Mouse (Mus musculus) urinary bladder, postnatal 14 days (tissue): ENCODE data around the gene Tcta.
A peak's percentile ranks its signal among the peaks of the same experiment; 100 is the strongest.
"Not testable (repeated sequence)": the region's sequence is repeated elsewhere in the genome, so short reads cannot be mapped to it uniquely, and the experiment has no call there.

Source experiments
- DNase-seq: peaks from one replicate; pipeline ENCODE4 v3.0.0; 2021; ENCODE audit warnings: low spot score

Gene Tcta

GRCm38 (mm10) chr9:108305629-108306520, at the start of gene Tcta, which contains the start of gene Rhoa:
Gene Tcta, minus strand, starts transcription at chr9:108306160.
Gene Rhoa, plus strand, starts transcription at chr9:108306129.
- peak; percentile 98 for DNase-seq

DNA sequence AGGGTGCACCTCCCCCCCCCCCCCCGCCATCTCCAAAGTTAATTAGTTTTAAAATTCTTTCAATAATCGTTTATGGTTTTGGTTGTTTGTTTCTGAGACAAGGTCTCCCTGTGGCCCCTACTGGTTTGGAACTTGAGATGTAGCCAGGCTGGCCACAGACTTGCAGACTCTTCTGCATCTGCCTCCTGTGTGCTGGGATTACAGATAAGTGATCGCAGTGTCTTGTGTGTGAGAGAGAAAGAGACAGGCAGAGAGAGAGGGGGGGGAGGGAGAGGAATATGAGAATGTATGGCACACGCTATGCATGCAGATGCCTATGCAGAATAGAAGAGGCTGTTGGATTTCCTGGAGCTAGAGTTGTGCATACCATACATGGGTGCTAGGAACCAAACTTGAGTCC, 43.8 kb upstream of the Tcta start:
- DNase-seq = no peak

- DNase-seq = no peak
Observed at GRCm38 (mm10) chr9:108348290-108348680, 42.3 kb upstream of the Tcta start.

DNA sequence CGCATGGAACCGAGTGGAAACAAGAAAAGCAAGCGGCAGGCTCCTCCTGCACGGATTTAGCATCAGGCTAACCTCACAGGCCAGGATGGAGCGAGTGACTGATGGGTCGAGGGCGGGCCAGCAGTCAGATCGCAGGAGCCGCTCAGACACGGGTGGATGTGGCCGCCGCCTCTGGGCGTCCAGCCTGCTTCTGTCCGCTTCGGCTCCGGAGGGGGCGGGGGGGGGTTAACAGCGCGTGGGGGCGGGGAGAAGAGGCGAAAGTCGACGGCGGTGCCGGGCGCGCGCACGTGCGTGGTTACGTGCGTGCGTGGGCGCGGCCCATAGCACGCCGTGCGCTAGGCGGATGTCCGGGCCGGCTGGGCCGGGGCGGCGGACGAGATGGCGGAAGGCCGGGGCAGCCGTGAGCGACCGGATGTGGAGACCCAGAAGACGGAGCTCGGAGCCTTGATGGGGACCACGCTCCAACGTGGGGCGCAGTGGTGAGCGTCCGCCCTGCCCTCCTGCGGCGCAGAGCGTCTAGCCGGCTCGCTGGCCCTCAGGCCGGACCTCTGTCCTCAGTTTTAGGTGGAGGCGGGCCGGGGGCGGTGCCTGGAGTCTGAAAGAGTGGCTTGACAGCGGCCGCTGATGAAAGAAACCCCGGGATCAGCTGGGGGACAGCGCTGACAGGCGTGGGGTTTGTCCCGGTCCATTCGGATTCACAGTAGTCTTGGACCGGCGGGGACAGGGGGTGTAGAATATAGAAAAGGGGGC, 41.8 kb upstream of the Tcta start, which contains the start of gene Usp4:
Gene Usp4 (plus strand): TSS at position 314 of the 750 bp plus-strand sequence.
- peak; percentile 88 for DNase-seq

DNA sequence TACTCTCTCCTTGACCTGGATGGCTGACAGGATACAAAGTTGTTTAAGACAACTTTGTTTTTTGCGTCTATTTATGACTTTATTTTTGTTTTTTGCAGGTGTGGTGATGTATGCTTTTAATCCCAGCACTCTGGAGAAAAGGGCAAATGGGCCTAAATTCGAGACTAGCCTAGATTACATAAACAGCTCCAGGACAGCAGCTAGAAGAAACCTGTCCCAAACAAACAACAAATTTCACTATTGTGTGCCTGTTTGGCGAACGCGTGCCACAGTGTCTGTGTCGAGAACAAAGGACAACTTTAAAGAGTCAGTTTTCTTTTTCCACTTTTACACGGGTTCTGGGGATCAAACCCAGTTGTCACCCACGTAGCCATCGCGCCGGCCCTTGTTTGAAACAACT, 41.1 kb upstream of the Tcta start:
- DNase-seq = no peak

DNA sequence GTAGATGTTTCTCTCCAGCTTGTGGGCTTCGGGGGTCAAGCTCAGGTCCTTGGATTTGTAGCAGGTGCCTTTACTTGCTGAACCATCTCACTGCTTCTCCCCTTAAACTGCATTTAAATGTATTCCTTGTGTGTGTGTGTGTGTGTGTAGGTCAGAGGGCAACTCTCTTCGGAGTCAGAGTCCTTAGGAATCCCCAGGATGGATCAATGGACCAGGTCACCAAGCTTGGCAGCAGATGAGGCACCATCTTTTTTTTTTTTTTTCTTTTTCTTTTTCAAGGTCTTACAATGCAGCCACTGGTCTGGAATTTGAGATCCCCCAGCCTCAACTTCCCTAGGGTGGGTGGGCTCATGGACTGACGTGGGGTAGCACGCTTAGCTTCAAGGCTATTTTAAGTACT, 38.5 kb upstream of the Tcta start:
- no peak for DNase-seq

GRCm38 (mm10) chr9:108343835-108344234, 37.9 kb upstream of the Tcta start:
- DNase-seq = no peak

GRCm38 (mm10) chr9:108343331-108343730, 37.4 kb upstream of the Tcta start:
- no peak for DNase-seq

GRCm38 (mm10) chr9:108342301-108342831, 36.4 kb upstream of the Tcta start:
- DNase-seq = no peak

DNA sequence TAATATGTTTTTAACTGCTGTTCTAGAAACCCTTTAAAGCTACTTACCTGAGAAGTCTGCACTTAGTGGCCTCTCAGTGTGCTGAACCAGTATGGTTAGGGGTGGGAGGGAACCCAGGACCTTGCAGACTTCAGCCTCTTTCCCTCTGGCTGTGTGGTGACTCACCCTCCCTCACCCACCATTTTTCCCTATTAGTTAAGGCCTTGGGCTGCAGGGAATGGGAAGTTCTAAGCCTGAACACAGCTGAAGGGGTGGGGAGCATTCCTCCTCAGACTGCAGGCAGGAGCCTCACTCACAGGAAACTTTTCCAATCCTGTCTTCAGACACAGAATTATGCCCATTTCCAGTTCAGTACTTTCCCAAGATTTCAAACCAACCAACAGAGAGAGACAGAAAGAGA, 35.8 kb upstream of the Tcta start:
- DNase-seq = peak; percentile 31

DNA sequence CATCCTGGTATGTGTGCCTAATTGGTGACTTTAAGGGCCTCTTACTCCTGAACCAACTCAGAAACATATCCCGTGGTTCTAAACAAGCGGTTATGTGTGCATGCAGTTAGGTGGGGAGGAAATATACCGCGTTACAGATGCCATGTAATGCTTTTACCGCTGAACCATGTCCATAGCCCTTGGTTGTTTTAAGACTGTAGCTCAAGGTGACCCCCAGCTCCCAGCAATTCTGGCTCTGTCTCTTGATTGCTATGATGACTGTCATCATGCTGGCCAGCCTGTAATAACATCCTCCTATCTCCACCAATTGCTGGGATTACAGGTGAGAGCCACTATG, 35.1 kb upstream of the Tcta start:
- DNase-seq = no peak

DNA sequence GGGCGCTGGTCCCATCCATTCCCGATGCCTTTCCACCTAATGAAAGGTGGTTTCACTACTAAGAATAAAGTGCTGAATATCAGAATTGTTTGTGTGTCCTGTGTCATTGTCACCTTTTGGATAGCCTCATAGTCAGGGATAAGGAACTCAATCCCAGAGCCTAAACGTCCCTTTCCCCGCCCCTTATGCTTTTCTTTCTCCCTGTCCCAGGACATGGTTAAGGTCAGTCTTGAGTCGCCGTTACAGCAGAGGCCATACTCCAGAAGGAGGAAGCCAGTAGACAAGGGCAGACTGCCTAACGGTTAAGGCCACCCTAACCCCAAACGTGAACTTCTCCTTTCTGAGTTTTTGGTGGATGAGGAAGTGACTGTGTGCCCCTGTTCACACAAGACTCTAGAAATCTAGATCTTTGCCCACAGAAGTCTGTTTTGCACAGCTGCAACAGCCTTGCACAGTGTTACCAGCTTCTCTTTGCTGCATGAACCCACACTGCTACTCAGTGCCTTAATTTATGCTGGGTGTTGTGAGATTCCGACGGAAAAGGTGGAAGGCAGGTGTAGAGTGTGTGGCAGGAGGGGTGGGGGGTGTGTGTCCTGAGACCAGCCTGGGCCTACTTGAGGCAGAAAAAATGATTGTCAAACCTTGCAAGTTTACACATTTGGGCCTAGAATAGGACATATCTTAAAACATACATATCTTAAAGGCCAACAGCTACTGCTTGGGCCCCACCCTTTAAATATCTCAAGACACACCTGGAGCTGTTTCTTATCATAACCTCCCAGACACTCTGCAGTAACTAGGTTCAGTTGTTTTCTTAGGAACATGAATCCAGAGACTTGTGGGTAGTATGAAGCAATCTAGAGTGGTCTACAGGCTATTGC, 34.5 kb upstream of the Tcta start:
- no peak for DNase-seq

DNA sequence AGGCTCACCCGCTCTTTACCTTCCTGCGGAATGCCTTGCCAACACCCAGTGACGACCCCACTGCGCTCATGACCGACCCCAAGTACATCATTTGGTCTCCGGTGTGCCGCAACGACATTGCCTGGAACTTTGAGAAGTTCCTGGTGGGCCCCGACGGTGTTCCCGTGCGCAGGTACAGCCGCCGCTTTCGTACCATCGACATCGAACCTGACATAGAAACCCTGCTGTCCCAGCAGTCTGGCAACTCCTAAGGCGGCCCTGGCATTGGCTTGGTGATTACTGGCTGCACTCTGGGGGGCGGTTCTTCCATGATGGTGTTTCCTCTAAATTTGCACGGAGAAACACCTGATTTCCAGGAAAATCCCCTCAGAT, 33.9 kb upstream of the Tcta start:
- peak; percentile 20 for DNase-seq

DNA sequence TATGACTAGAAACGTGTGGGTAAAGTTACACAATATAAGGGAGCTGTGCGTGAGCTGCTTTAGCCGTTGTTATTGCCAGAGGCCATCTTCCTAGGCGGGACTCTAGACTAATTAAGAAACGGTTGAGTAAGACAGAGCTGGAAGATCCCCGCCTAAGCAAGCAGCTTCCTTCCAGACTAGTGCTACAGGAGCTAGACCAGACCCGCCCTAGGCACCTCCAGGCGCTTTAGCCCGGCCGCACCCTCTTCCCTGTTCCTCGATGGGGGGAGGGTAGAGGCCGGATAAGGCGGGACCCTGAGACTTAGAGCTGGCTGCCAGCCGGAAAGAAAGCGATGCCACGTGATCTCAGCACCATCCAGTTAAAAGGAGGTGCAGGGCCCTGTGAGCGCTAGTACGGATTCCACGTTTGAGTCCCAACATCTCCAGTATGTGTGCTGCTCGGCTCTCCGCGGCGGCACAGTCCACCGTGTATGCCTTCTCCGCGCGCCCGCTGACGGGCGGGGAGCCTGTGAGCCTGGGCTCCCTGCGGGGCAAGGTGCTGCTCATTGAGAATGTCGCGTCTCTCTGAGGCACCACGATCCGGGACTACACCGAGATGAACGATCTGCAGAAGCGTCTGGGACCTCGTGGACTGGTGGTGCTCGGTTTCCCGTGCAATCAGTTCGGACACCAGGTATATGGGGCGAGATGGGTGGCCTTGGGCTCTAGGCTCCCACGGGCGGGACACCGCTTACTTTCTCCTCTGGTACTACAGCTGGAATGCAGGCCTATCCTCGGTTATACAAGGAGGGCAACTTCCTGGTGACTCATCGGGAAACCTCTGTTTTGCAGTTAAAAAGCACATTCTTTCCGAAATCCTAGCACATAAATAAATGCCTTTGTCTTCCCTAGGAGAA, 33.2 kb upstream of the Tcta start, which contains the start of gene Gpx1:
Gene Gpx1 (plus strand): TSS at position 18 of the 896 bp plus-strand sequence.
- peak; percentile 96 for DNase-seq

- no peak for DNase-seq
Observed at GRCm38 (mm10) chr9:108338551-108338885, 32.6 kb upstream of the Tcta start.

DNA sequence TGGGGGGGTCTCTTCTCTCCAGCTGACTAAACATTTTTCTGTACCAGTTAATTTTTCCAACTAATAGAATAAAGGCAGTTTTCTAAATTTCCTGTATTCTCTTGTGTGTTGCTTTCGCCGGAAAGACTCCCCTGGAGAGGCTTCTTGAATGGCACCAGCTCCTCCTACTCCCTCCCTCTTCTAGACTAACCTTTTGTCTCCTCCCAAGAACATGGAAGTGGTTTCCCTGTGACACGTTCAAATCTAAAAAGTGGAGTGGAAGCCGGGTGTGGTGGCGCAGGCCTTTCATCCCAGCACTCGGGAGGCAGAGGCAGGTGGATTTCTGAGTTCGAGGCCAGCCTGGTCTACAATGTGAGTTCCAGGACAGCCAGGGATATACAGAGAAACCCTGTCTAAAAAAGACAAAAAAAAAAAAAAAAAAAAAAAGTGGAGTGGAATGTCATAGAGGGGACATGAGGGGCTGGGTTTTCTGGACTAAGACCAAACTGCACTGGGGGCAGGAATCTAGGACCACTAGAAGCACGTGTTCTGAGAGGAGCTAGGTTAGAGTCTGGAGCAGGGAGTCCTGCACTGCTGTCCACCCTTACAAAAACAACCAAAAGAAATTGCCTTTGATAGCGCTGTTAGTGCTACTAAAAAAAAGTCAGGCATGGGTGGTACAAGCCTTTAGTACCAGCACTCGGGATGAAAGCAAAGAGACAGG, 32.0 kb upstream of the Tcta start:
- no peak for DNase-seq

DNA sequence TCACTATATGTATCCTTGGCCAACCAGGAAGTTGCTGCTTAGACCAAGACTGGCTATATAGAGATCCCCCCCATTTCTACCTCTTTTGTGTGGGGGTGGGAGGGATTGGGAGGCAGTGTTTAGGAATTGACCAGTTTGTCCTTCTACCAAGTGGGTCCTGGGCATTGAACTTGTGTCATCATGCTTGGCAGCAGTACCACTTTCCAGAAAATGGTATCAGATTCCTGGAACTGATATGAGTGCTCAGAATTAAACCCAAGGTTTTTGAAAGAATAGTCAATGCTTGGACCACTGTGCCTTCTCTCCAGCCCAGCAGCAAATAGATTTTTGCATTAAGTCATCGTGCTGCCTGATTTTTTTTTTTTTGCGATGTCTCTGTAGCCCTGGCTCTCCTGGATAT, 19.9 kb upstream of the Tcta start:
- DNase-seq = no peak

DNA sequence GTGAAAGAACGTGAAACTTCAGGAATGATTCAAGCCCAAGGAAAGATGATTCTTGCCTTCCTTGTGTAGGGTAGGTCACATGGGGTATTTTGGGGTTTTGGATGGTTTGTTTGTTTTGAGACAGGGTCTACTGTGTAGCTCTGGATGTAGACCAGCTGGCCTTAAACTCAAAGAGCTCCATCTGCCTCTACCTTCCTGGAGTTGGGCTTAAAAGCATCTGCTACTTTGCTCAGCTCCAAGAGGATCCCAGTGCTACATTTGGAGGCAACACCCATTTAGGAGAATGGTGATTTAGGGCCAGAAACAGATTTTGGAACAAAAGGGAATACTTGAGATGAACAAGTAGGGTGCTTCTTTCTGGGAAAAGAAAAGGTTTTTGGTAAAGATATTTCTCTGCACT, 18.8 kb upstream of the Tcta start:
- DNase-seq = no peak

DNA sequence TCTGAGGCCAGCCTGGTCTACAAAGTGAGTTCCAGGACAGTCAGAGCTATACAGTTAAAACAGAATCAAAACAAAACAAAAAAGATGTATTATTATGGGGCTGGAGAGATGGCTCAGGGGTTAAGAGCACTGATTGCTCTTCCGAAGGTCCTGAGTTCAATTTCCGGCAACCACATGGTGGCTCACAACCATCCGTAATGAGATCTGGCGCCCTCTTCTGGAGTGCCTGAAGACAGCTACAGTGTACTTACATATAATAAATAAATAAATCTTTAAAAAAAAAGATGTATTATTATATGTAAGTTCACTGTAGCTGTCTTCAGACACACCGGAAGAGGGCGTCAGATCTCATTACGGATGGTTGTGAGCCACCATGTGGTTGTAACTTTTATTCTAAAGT, 16.1 kb upstream of the Tcta start:
- DNase-seq = not testable (repeated sequence)

GRCm38 (mm10) chr9:108318462-108318861, 12.5 kb upstream of the Tcta start:
- no peak for DNase-seq
